Mouse (Mus musculus) cortical plate, adult 2 months (tissue): Measurements from ENCODE around the gene Insl3.

Experiments
- CTCF ChIP-seq: fragments of 200-500 bp; IDR thresholded peaks from 2 replicates; pipeline ENCODE4 v1.5.1; 2011; ENCODE audit warnings: mild to moderate bottlenecking, control low read depth, low read length; ENCODE audit not compliant: insufficient read depth; ENCODE audit errors: extremely low read depth
- POLR2A ChIP-seq: fragments of 200-500 bp; IDR thresholded peaks from 2 replicates; pipeline ENCODE4 v1.6.1; 2011; ENCODE audit warnings: mild to moderate bottlenecking, low read length, control low read depth; ENCODE audit not compliant: insufficient read depth; ENCODE audit errors: extremely low read depth

DNA sequence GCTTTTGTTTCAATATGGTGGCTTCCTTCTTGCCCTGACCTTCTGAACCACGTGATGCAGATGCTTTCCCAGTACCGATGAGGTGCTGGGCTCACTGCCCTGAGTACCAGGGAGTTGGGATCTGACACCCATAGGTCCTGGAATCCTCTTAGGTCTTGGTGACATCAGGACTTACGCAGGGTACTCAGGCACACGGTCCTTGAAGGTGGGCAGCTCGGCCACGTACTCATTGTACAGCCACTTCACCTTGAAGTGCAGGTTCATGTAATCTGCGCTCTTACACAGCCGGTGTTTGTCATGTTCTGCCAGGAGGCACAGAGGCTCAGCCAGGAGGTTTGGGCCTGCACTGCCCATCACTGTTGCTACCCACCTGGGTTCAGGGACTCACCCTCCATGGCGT is 43.5 kb upstream of the Insl3 start:
- TF ChIP-seq CTCF (no peak), POLR2A (no peak)
